Mouse (Mus musculus) midbrain, embryonic 13.5 days (tissue): Measurements from ENCODE around the gene Slc12a7. TPM values are rescaled to one million over a fixed set of nuclear protein-coding genes. Genes with fewer than 3 reads are reported as not detected.
"Not testable (repeated sequence)": the region's sequence is repeated elsewhere in the genome, so short reads cannot be mapped to it uniquely, and the experiment has no call there.

Experiments used
- ATAC-seq: fragments of 200-750 bp; cut with Nextera tagmentation; 2 replicates; pipeline ENCODE4 v1.8.0; 2017; ENCODE audit warnings: mild to moderate bottlenecking, moderate TSS enrichment, moderate library complexity
- H3K27ac ChIP-seq: fragments of 300-500 bp; sonication (generic); 2 replicates; pipeline ENCODE4 v1.5.1; 2015; ENCODE audit warnings: inconsistent platforms, mild to moderate bottlenecking, moderate library complexity
- H3K27me3 ChIP-seq: fragments of 300-500 bp; sonication (generic); 2 replicates; pipeline ENCODE4 v1.6.1; 2015; ENCODE audit warnings: mild to moderate bottlenecking, inconsistent platforms
- H3K36me3 ChIP-seq: fragments of 300-500 bp; sonication (generic); 2 replicates; pipeline ENCODE4 v1.6.1; 2015; ENCODE audit warnings: mild to moderate bottlenecking, inconsistent platforms
- H3K4me1 ChIP-seq: fragments of 300-500 bp; sonication (generic); replicated peaks from 2 replicates; pipeline ENCODE4 v1.6.1; 2015; ENCODE audit warnings: inconsistent platforms
- H3K4me2 ChIP-seq: fragments of 300-500 bp; sonication (generic); replicated peaks from 2 replicates; pipeline ENCODE4 v1.6.1; 2015; ENCODE audit warnings: moderate library complexity, mild to moderate bottlenecking, inconsistent platforms
- H3K4me3 ChIP-seq: fragments of 300-500 bp; sonication (generic); replicated peaks from 2 replicates; pipeline ENCODE4 v1.5.1; 2015; ENCODE audit warnings: mild to moderate bottlenecking, inconsistent platforms
- H3K9ac ChIP-seq: fragments of 300-500 bp; sonication (generic); replicated peaks from 2 replicates; pipeline ENCODE4 v1.6.1; 2015; ENCODE audit warnings: mild to moderate bottlenecking, inconsistent platforms
- H3K9me3 ChIP-seq: fragments of 300-500 bp; sonication (generic); 2 replicates; pipeline ENCODE4 v1.6.1; 2016; ENCODE audit warnings: mild to moderate bottlenecking, inconsistent platforms
- WGBS: fragments of 180-500 bp; shearing (Covaris S2); methylation state at CpG from one replicate; pipeline ENCODE4 v1.1.7; 2015; 5-methylcytosine and 5-hydroxymethylcytosine counted together
- polyA plus RNA-seq: library from polyadenylated mRNA; unstranded; fragments of >200 nt; fragmentation: Nextera tagmentation; extraction: Ambion mirVana; gene quantifications from 2 replicates; pipeline ENCODE4 v1.2.1, GENCODE M21; 2015

The Slc12a7 gene
- polyA plus RNA-seq, 1 experiment from 2014 or later = 18.5 TPM

DNA sequence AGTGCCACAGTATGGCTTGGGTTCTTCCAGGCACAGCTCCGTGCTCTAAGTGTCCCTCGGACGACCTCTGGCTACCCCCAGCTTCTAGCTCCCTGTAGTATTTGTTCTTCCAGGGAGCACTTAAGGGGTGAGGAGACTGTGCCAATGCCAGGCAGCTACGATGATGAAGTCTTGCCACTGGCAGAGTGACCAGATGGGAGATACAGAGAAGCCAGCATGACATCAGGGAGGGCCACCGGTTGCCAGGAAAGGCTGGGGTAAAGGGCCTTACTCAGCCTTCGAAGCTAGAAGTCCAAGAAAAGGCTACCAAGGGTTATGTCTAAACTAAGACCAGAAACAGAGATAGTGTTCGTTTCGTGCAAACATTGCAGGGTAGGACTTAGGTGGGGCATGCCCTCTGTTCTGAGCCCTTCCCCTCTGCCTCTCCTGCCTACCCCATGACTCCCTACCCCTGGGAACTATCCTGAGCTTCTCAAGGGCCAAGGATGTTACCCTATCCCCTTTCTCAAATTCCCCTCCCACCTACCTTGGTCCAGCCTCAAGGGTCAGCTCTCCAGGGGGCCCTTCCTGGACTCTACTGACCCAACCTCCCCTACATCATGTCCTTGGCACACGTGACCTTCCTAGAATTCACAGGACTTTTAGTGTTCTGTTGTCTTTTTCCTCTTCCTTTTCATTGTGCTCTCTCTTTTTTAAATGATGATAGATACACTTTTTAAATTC lies 31.6 kb upstream of the Slc12a7 start:
- Histone ChIP-seq H3K27me3 (0 out of 2 replicates have a peak, but pooled peaks cover 3% of the 10 kb centered on the region), H3K27ac (no peak overlapping the region), H3K4me1 (no peaks in the 10 kb centered on the region), H3K9ac (no peak overlapping the region), H3K36me3 (no peaks in the 10 kb centered on the region), H3K4me2 (no peak overlapping the region), H3K9me3 (no peaks in the 10 kb centered on the region), H3K4me3 (no peak overlapping the region)
- no peak for ATAC-seq
- WGBS = 85% methylated on average over 9 of the region's 9 CpGs

DNA sequence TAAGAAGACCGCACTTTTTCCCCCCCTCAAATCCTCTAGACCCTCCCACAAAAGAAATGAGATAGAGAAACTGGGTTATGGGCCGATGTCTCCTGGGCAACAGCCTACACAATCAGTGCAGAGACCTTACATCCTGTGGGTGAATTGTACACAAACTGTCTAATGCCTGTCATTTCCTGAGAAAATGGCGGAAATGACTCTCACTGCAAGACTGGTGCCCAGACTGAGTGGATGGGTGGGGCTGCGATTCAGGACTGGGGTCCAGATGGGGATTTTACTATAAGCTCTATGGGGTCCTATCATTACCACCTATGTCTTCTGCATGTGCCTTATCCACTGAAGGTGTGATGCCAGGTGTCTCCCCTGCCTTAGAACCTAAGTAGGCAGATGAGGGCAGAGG lies 30.1 kb upstream of the Slc12a7 start:
- Histone ChIP-seq H3K9ac (no peak overlapping the region), H3K4me1 (no peaks in the 10 kb centered on the region), H3K27ac (no peak overlapping the region), H3K9me3 (no peaks in the 10 kb centered on the region), H3K4me3 (no peak overlapping the region), H3K27me3 (no peaks in the 10 kb centered on the region), H3K4me2 (no peak overlapping the region), H3K36me3 (no peaks in the 10 kb centered on the region)
- 91% methylated on average over 4 of the region's 4 CpGs for WGBS
- no peak for ATAC-seq

DNA sequence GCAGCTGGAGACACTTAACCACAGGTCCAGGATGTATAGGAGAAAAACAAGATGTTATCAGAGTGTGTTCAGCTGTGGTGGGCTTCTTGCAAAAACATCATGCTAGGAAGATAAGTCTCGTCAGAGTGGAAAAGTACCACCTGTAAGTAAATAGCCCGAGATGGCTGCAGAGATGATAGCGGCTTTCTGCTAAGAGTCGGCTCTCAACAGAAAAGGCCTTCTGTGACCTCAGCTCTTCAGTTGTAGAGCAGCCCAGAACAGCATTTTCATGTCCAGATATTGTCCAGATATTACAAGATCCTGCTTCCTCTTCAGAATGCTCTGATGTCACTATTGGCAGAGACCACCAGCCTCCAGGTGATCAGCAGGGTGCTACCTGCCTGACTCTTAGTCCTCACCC lies 29.4 kb upstream of the Slc12a7 start:
- H3K4me2 ChIP-seq, H3K9me3 ChIP-seq, H3K9ac ChIP-seq, H3K4me3 ChIP-seq, ATAC-seq, H3K36me3 ChIP-seq, H3K27me3 ChIP-seq, H3K27ac ChIP-seq, H3K4me1 ChIP-seq: not testable (repeated sequence)
- WGBS = 86% methylated on average over 4 of the region's 4 CpGs

DNA sequence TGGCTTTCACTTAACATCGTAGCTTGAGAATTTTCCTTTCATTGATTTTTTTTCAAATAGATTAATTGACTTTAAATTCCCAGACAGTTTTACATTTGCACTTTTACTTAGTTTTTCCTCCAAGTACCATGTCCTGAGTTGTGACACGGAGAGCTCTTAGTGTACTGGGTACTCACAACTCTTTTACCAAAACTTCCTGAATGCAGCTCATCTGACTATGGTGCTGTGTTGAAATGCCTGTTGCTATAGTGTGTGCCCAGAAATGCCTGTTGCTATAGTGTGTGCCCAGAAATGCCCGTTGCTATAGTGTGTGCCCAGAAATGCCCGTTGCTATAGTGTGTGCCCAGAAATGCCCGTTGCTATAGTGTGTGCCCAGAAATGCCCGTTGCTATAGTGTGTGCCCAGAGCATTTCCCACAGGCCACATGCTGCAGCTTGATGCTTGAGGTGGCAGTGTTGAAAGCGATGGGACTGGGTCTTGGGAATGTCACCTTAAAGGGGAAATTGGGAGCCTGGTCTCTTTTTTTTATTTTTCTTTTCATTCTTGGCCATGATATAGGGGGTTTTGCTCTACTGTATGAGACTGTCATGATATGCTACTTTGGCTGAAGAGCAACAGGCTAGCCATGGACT lies 28.1 kb upstream of the Slc12a7 start, which contains the start of gene Slc6a19:
Slc6a19 (minus strand) TSS at position 172 of the 632 bp plus-strand sequence.
- Histone ChIP-seq H3K36me3 (no peaks in the 10 kb centered on the region), H3K9ac (no peak within 1 kb of the TSS), H3K27ac (no peak within 1 kb of the TSS), H3K27me3 (no peaks in the 10 kb centered on the region), H3K4me2 (no peak within 1 kb of the TSS), H3K9me3 (no peaks in the 10 kb centered on the region), H3K4me3 (no peak within 1 kb of the TSS), H3K4me1 (no peaks in the 10 kb centered on the region)
- no peak for ATAC-seq
- 76% methylated on average over 7 of the region's 7 CpGs for WGBS

DNA sequence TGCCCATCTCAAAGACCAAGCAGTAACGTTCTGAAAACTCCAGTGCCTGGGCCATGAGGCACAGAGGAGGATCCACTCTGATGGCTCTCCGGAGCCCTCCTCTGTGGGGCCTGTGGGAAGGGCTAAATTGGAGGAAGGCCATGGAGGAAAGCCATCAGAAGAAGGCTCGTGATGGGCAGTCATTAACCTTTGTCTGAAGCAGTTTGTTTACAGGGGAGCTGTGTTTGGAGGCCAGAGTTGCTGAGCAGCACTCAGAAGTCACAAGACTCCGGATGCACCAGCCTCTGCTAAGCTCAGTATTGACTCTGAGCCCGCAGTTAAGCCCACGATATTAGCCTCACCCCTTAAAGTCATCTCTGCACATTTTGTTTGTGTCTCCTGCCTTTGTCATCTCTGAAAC lies 23.4 kb upstream of the Slc12a7 start:
- Histone ChIP-seq H3K9ac (no peak overlapping the region), H3K9me3 (no peaks in the 10 kb centered on the region), H3K4me2 (no peak overlapping the region), H3K4me3 (no peak overlapping the region), H3K4me1 (no peaks in the 10 kb centered on the region), H3K27me3 (no peaks in the 10 kb centered on the region), H3K36me3 (no peaks in the 10 kb centered on the region), H3K27ac (no peak overlapping the region)
- WGBS = 76% methylated on average over 6 of the region's 6 CpGs
- no peak for ATAC-seq

DNA sequence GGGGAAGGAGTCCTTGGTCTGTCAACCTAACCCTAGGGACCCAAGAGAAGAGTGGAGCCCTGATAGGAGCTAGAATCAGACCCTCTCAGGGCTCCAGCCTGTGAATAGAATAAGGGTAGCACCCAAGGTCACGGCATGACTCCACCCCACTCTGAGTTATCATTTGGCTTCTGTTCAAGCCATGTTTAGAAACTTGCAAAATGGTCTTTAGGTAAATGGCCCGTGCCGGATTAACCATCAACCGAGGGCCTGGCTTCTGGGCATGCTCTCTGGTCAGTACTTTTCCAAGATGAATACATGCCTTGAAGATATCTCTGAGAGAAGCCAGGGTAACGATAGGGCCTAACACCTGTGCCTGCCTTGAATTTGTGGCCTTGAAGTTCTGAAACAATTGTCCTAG lies 21.7 kb upstream of the Slc12a7 start:
- Histone ChIP-seq H3K4me1 (no peaks in the 10 kb centered on the region), H3K36me3 (no peaks in the 10 kb centered on the region), H3K9ac (no peak overlapping the region), H3K27ac (no peak overlapping the region), H3K27me3 (no peaks in the 10 kb centered on the region), H3K9me3 (no peaks in the 10 kb centered on the region), H3K4me2 (no peak overlapping the region), H3K4me3 (no peak overlapping the region)
- ATAC-seq = no peak
- 94% methylated on average over 5 of the region's 5 CpGs for WGBS

DNA sequence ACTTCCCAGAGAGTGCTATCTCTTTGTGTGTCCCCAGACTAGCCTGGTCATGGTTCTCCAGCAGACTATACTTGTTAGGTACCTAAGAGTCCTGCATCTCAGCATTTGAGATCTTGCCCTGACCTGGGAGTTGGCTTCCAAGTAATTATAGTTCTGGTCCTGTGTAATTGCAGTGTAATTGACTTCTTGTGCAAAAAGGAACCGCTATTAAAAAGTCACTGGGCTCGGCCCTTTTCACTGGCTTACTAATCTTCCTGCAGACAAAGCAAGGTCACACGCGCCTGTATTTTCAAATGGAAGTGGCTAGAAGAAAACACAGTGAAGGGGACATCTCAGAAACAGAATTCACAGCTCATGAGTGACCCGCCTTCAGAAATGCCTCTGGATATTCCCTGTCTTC lies 21.1 kb upstream of the Slc12a7 start:
- Histone ChIP-seq H3K27ac (no peak overlapping the region), H3K9ac (no peak overlapping the region), H3K4me3 (no peak overlapping the region), H3K4me2 (no peak overlapping the region), H3K4me1 (no peaks in the 10 kb centered on the region), H3K9me3 (no peaks in the 10 kb centered on the region), H3K27me3 (no peaks in the 10 kb centered on the region), H3K36me3 (no peaks in the 10 kb centered on the region)
- 83% methylated on average over 5 of the region's 5 CpGs for WGBS
- no peak for ATAC-seq

DNA sequence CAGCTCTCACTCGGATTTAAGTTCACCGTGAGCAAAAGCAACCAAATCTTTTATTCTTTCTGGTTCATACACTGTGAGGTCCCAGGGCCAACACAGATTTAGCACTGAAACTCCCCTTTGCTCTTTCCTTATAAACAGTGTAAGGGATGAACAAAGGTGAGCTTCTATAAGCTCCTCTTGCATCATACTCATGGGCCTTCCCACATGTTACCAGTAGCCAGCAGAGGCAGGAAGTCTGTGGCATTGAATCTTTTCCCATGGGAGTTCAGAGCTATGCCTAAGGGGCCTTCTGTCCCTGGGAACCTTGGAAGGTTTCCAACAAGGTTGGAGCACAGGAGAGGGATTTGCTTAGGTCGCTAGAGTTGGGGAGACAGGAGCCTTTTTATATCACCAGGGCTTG lies 20.7 kb upstream of the Slc12a7 start:
- no peak overlapping the region for H3K4me2 ChIP-seq
- WGBS = 79% methylated on average over 3 of the region's 3 CpGs

DNA sequence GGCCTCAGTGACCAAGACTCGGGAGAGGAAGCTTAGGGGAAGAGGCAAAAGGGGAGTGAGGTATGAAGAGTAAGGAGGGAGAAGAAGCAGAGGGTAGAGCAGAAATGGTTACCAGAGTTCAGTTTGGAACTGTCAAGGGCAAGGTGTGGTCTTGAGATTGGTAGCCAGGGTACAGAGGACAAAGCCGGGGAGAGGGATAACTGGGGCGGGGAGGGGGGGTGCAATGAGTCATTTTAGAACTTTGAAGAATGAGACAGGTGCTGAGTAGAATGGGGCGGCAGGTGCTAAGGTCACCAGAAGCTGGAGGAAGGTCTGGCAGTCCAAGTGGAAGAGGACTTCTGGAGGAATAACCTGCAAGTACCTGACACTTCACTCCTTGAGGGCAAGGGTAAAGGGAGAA lies 19.7 kb upstream of the Slc12a7 start:
- 83% methylated on average over 4 of the region's 4 CpGs for WGBS
- ATAC-seq = no peak
- Histone ChIP-seq H3K27ac (no peak overlapping the region), H3K9ac (no peak overlapping the region), H3K27me3 (no peaks in the 10 kb centered on the region), H3K9me3 (no peaks in the 10 kb centered on the region), H3K4me3 (no peak overlapping the region), H3K4me1 (no peaks in the 10 kb centered on the region), H3K4me2 (no peak overlapping the region), H3K36me3 (no peaks in the 10 kb centered on the region)

More for the DNA sequence above, 20.7 kb upstream of the Slc12a7 start:
- H3K9me3 ChIP-seq = no peaks in the 10 kb centered on the region
- no peaks in the 10 kb centered on the region for H3K4me1 ChIP-seq
- H3K36me3 ChIP-seq = no peaks in the 10 kb centered on the region
- no peaks in the 10 kb centered on the region for H3K27me3 ChIP-seq
- no peak for ATAC-seq
- no peak overlapping the region for H3K9ac ChIP-seq
- H3K4me3 ChIP-seq = no peak overlapping the region
- no peak overlapping the region for H3K27ac ChIP-seq

DNA sequence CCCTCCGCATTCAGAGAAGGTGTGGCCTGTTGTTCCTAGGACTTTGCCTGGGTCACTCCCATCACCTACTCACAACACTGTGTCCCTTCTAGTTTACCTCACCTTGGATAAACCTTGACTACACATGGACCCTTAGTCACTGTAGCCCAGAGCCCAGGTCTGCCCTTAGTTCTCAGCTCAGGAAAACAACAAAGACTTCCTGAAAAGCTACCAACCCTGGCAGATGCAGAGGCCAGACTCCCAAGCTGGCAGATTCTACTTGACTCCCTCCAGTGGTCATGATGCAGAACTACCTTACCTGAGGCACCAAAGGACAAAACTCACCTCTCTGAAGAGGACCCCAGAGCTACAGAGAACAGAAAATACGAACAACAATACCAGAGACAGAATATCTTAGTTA lies 18.9 kb upstream of the Slc12a7 start:
- no peaks in the 10 kb centered on the region for H3K4me1 ChIP-seq
- H3K4me2 ChIP-seq = no peak overlapping the region
- H3K27me3 ChIP-seq = no peaks in the 10 kb centered on the region
- no peaks in the 10 kb centered on the region for H3K36me3 ChIP-seq
- ATAC-seq = no peak
- no peaks in the 10 kb centered on the region for H3K9me3 ChIP-seq
- no peak overlapping the region for H3K9ac ChIP-seq
- 64% methylated on average over 2 of the region's 2 CpGs for WGBS
- no peak overlapping the region for H3K4me3 ChIP-seq
- H3K27ac ChIP-seq = no peak overlapping the region

DNA sequence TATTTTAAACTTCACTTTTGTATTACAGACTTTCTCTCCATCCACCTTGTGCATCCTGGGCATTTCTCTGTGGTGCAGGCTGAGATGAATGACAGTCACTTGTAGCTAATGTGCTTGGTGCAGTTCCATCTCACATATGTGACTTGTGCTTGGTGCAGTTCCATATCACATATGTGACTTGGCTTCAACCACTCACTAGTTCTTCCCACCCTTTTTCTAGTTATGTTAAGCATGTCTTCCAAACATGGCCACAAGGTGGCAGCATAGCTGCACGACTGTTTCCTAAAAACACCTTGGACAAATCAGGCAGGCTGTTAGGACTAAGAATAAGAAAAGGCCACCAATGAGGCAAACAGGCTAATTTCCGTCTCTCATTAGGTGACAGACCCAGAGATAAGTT lies 14.7 kb upstream of the Slc12a7 start:
- no peaks in the 10 kb centered on the region for H3K9me3 ChIP-seq
- 1% methylated on average over 2 of the region's 2 CpGs for WGBS
- ATAC-seq = peak; percentile 72
- H3K4me1 ChIP-seq = no peaks in the 10 kb centered on the region
- H3K9ac ChIP-seq = no peak overlapping the region
- no peak overlapping the region for H3K4me2 ChIP-seq
- H3K27me3 ChIP-seq = no peaks in the 10 kb centered on the region
- no peaks in the 10 kb centered on the region for H3K36me3 ChIP-seq
- H3K4me3 ChIP-seq = no peak overlapping the region
- H3K27ac ChIP-seq = no peak overlapping the region

DNA sequence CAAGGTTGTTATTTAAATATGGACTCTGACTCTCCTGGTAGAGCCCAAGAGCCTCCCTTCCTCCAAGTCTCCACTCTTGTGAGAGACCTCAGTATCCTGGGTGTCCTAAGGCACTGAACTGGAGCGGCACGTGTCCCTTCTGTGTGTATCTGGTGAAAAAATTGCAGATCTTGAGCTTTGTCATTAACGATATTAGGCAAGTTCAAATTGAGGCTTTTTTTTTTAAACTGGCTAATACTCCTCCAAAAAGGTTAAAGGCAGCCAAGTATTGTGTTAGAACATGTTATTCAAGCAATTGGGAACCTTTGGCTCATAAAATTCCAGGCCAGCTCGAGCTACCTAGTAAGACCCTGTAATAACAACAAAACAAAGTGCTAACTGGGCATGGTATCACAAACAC lies 12.7 kb upstream of the Slc12a7 start:
- H3K36me3 ChIP-seq = no peaks in the 10 kb centered on the region
- 84% methylated on average over 4 of the region's 4 CpGs for WGBS
- H3K9ac ChIP-seq = no peak overlapping the region
- no peaks in the 10 kb centered on the region for H3K9me3 ChIP-seq
- H3K4me2 ChIP-seq = no peak overlapping the region
- ATAC-seq = no peak
- H3K27me3 ChIP-seq = no peaks in the 10 kb centered on the region
- no peak overlapping the region for H3K4me3 ChIP-seq
- H3K27ac ChIP-seq = no peak overlapping the region
- H3K4me1 ChIP-seq = no peaks in the 10 kb centered on the region
